16 mouse cellular contexts compared by ENCODE assay signal in the genomic region with DNA sequence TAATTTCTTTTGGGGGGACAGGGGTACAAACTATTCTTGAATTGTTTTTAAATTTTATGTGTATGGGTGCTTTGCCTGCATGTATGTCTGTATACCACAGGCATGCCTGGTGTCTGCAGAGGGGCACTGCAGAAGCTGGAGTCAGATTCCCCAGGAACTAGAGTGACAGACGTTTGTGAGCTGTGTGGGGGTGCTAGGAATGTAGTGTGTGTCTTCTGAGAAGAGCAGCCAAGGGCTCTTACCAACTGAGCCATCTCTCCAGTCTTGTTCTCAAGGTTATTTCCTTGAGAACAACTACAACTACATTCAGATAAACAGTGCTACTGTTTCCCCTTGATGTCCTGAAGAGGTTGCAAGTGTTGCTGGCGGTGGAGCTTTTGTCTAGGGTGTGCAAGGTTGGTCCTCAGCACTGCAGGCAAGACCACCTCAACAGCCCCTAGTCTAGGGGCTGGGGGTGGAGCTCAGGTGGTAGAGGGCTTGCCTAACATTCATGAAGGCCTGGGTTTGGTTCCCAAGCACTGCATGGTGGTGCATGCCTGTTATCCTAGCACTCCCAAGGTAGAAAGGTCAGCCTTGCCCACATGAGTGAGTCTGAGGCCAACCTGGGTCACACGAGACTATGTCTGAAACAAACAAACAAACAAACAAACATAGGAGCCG. TPM values are rescaled to one million over a fixed set of nuclear protein-coding genes. Genes with fewer than 3 reads are reported as not detected.
DNase-seq lines count a peak whose midpoint lies in the region; ATAC-seq lines count a peak whose summit lies in the region.
"Had no signal": no experiment of that assay in that cellular context is flagged by ENCODE, and none has a peak within 500 bp of the region (broad histone marks: within the 10 kb centered on the region; RNA-seq: fewer than 3 reads in every experiment).

No protein-coding gene starts in this region.

- H3K36me3 ChIP-seq in heart, embryonic 10.5 days: peaks cover 6% of the 10 kb centered on the region; the same call in 1 of the 2 replicates
- H3K36me3 ChIP-seq in neural tube, embryonic 12.5 days: peaks cover 5% of the 10 kb centered on the region; the same call in 1 of the 2 replicates
- H3K36me3 ChIP-seq in midbrain, embryonic 12.5 days: peaks cover 6% of the 10 kb centered on the region; the same call in 1 of the 2 replicates
- H3K36me3 ChIP-seq: stomach, embryonic 15.5 days had no signal

- WGBS in heart, embryonic 10.5 days: 65% methylated on average over 4 of the region's 4 CpGs
- WGBS in neural tube, embryonic 12.5 days: 71% methylated on average over 4 of the region's 4 CpGs
- WGBS in midbrain, embryonic 12.5 days: 72% methylated on average over 4 of the region's 4 CpGs

- DNase-seq in heart, embryonic 10.5 days (ENCODE audit: low spot score): peak; percentile 58
- DNase-seq in heart, postnatal 36 days: no peak
- no peak for DNase-seq in neural tube, embryonic 10.5 days (ENCODE audit: extremely low spot score, low spot score)
- DNase-seq in c-Kit-positive CD71-positive TER-119-positive erythroid progenitor cells, embryonic 14.5 days (ENCODE audit: low spot score): no peak
- DNase-seq in kidney, adult 11 months: no peak
- DNase-seq: B cell, adult 2 months; cerebellum, adult 8-10 months; heart, adult 2 months; kidney, postnatal 14 days; lung, adult 2 months; thymus, postnatal 36 days had no signal

- H3K9me3 ChIP-seq in heart, embryonic 10.5 days: no peaks in the 10 kb centered on the region
- no peaks in the 10 kb centered on the region for H3K9me3 ChIP-seq in neural tube, embryonic 12.5 days
- H3K9me3 ChIP-seq in midbrain, embryonic 12.5 days: no peaks in the 10 kb centered on the region
- H3K9me3 ChIP-seq: limb, embryonic 10.5 days; stomach, embryonic 15.5 days had no signal

- peak overlapping the region; percentile 22 for H3K4me2 ChIP-seq in neural tube, embryonic 12.5 days (replicated peaks)
- peak overlapping the region; percentile 22 for H3K4me2 ChIP-seq in midbrain, embryonic 12.5 days (replicated peaks)
- H3K4me2 ChIP-seq: stomach, embryonic 15.5 days had no signal

- H3K4me1 ChIP-seq in heart, embryonic 10.5 days: peaks cover 26% of the 10 kb centered on the region
- peaks cover 32% of the 10 kb centered on the region for H3K4me1 ChIP-seq in neural tube, embryonic 12.5 days
- H3K4me1 ChIP-seq in midbrain, embryonic 12.5 days: peaks cover 33% of the 10 kb centered on the region

- intact Hi-C loops in heart, postnatal 36 days (cut with DNase I): loop anchor here (5.0 kb wide), 1 partner anchor 40 kb away; no protein-coding TSS in a partner anchor

- no peak overlapping the region for H3K27ac ChIP-seq in heart, embryonic 10.5 days
- H3K27ac ChIP-seq in neural tube, embryonic 12.5 days: no peak overlapping the region
- no peak overlapping the region for H3K27ac ChIP-seq in midbrain, embryonic 12.5 days (replicated peaks)
- H3K27ac ChIP-seq: heart, adult 2 months; limb, embryonic 10.5 days; stomach, embryonic 15.5 days had no signal

- no peak overlapping the region for H3K4me3 ChIP-seq in heart, embryonic 10.5 days
- no peak overlapping the region for H3K4me3 ChIP-seq in neural tube, embryonic 12.5 days
- H3K4me3 ChIP-seq in midbrain, embryonic 12.5 days: 0 out of 2 replicates have a peak overlapping the region, but pooled peaks have one; percentile 8
- H3K4me3 ChIP-seq: heart, adult 2 months; myocyte; stomach, embryonic 15.5 days had no signal

- H3K27me3 ChIP-seq in heart, embryonic 10.5 days (ENCODE audit: insufficient read depth, poor library complexity, severe bottlenecking): no peaks in the 10 kb centered on the region
- no peaks in the 10 kb centered on the region for H3K27me3 ChIP-seq in neural tube, embryonic 12.5 days (replicated peaks)
- H3K27me3 ChIP-seq in midbrain, embryonic 12.5 days: no peaks in the 10 kb centered on the region
- H3K27me3 ChIP-seq: stomach, embryonic 15.5 days had no signal

- H3K9ac ChIP-seq in neural tube, embryonic 12.5 days: 0 out of 2 replicates have a peak overlapping the region, but pooled peaks have one; percentile 5
- 0 out of 2 replicates have a peak overlapping the region, but pooled peaks have one; percentile 2 for H3K9ac ChIP-seq in midbrain, embryonic 12.5 days (replicated peaks)
- H3K9ac ChIP-seq: stomach, embryonic 15.5 days had no signal

- no peak for ATAC-seq in neural tube, embryonic 12.5 days (ENCODE audit: low FRiP score, low read depth)
- no peak for ATAC-seq in midbrain, embryonic 12.5 days (ENCODE audit: low FRiP score, low read depth)

RNA-seq across cellular contexts. Expression of gene Usp49, which starts 1.8 kb away (rescaled TPM):
- polyA plus RNA-seq in heart, embryonic 10.5 days (2016; fragmentation: Nextera tagmentation; extraction: Ambion mirVana): 3.2 and 4.5 TPM in 2 replicates
- 1 to 10 TPM; 3.9 to 4.4 TPM for total RNA-seq in heart, postnatal 36 days (2021)
- 10.4 and 12.5 TPM in 2 replicates for polyA plus RNA-seq in neural tube, embryonic 12.5 days (2016; fragmentation: Nextera tagmentation; extraction: Ambion mirVana)
- 10.5 and 11.9 TPM in 2 replicates for polyA plus RNA-seq in midbrain, embryonic 12.5 days (2016; fragmentation: Nextera tagmentation; extraction: Ambion mirVana)

RNA-seq across cellular contexts. Expression of gene Gm20517, which starts 20.9 kb away (rescaled TPM):
- polyA plus RNA-seq in heart, embryonic 10.5 days (2016; fragmentation: Nextera tagmentation; extraction: Ambion mirVana): 1.6 and 2.1 TPM in 2 replicates
- total RNA-seq in heart, postnatal 36 days (2021): 1 to 10 TPM; 2.1 to 3.5 TPM
- 2.0 and 2.4 TPM in 2 replicates for polyA plus RNA-seq in neural tube, embryonic 12.5 days (2016; fragmentation: Nextera tagmentation; extraction: Ambion mirVana)
- polyA plus RNA-seq in midbrain, embryonic 12.5 days (2016; fragmentation: Nextera tagmentation; extraction: Ambion mirVana): 2.2 and 2.5 TPM in 2 replicates

RNA-seq across cellular contexts. Expression of gene Med20, which starts 20.9 kb away (rescaled TPM):
- polyA plus RNA-seq in heart, embryonic 10.5 days (2016; fragmentation: Nextera tagmentation; extraction: Ambion mirVana): 36.5 and 42.8 TPM in 2 replicates
- 10 to 100 TPM; 15.8 to 17.8 TPM for total RNA-seq in heart, postnatal 36 days (2021)
- 39.7 and 41.6 TPM in 2 replicates for polyA plus RNA-seq in neural tube, embryonic 12.5 days (2016; fragmentation: Nextera tagmentation; extraction: Ambion mirVana)
- 39.5 and 41.0 TPM in 2 replicates for polyA plus RNA-seq in midbrain, embryonic 12.5 days (2016; fragmentation: Nextera tagmentation; extraction: Ambion mirVana)

RNA-seq across cellular contexts. Expression of gene Bysl, which starts 21.0 kb away (rescaled TPM):
- polyA plus RNA-seq in heart, embryonic 10.5 days (2016; fragmentation: Nextera tagmentation; extraction: Ambion mirVana): 37.0 and 43.0 TPM in 2 replicates
- 10 to 100 TPM; 14.2 to 14.3 TPM for total RNA-seq in heart, postnatal 36 days (2021)
- polyA plus RNA-seq in neural tube, embryonic 12.5 days (2016; fragmentation: Nextera tagmentation; extraction: Ambion mirVana): 32.5 and 35.9 TPM in 2 replicates
- polyA plus RNA-seq in midbrain, embryonic 12.5 days (2016; fragmentation: Nextera tagmentation; extraction: Ambion mirVana): 30.8 and 31.5 TPM in 2 replicates

RNA-seq across cellular contexts. Expression of gene Tomm6, which starts 55.9 kb away (rescaled TPM):
- polyA plus RNA-seq in heart, embryonic 10.5 days (2016; fragmentation: Nextera tagmentation; extraction: Ambion mirVana): 320 and 356 TPM in 2 replicates
- 100 to 1,000 TPM; 119 to 126 TPM for total RNA-seq in heart, postnatal 36 days (2021)
- 327 and 354 TPM in 2 replicates for polyA plus RNA-seq in neural tube, embryonic 12.5 days (2016; fragmentation: Nextera tagmentation; extraction: Ambion mirVana)
- 337 and 352 TPM in 2 replicates for polyA plus RNA-seq in midbrain, embryonic 12.5 days (2016; fragmentation: Nextera tagmentation; extraction: Ambion mirVana)
